Mouse (Mus musculus): ENCODE data around the gene Cyp4v3. TPM values are rescaled to one million over a fixed set of nuclear protein-coding genes. Genes with fewer than 3 reads are reported as not detected.
A peak's percentile ranks its signal among the peaks of the same experiment; 100 is the strongest.

The Cyp4v3 gene
- polyA plus RNA-seq, 1 experiment from 2014 or later: 1.7 TPM

DNA sequence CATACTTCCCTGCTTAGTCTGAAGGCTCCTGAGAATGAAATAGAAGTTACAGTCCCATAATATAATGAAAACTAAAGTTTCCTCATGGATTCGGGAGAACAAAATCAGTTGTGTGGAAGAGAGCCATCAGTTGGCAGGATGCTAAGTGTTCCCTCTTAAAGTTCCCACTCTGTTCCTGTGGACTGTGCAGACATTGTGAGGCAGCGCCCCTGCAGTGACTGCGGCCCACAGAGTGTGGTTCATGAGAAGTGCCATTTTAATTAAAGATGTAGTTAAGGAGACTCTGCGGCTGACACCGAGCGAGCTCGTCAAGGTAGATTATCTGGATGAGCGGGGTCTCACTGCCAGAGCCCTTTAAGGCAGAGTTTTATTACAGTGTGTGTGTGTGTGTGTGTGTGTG, 30.6 kb downstream of the Cyp4v3 start:
- no peaks in the 10 kb centered on the region for H3K4me1 ChIP-seq (ENCODE audit: control insufficient read depth, insufficient read depth, low read length)
- no peak overlapping the region for H3K4me3 ChIP-seq (replicated peaks; ENCODE audit: low read depth, low read length)
- no peaks in the 10 kb centered on the region for H3K27me3 ChIP-seq (ENCODE audit: control insufficient read depth, insufficient read depth, low read length)
- no peak overlapping the region for H3K9ac ChIP-seq (replicated peaks; ENCODE audit: low read length)
- WGBS: 50% methylated on average over 8 of the region's 8 CpGs
- peak; percentile 8 for DNase-seq
- no peaks in the 10 kb centered on the region for H3K9me3 ChIP-seq (ENCODE audit: control insufficient read depth, low read length)
- no peak overlapping the region for H3K27ac ChIP-seq (replicated peaks; ENCODE audit: low read depth, low read length)
- ATAC-seq (ENCODE audit: low FRiP score, low TSS enrichment): no peak
- no peaks in the 10 kb centered on the region for H3K36me3 ChIP-seq (ENCODE audit: control insufficient read depth, insufficient read depth, low read length)
- H3K4me2 ChIP-seq (ENCODE audit: low read length): no peak overlapping the region

GRCm38 (mm10) chr8:45295276-45295675, 37.7 kb downstream of the Cyp4v3 start:
- no peak overlapping the region for H3K4me2 ChIP-seq (ENCODE audit: low read length)
- 92% methylated on average over 6 of the region's 6 CpGs for WGBS
- no peak overlapping the region for H3K9ac ChIP-seq (replicated peaks; ENCODE audit: low read length)
- H3K9me3 ChIP-seq (ENCODE audit: control insufficient read depth, low read length): no peaks in the 10 kb centered on the region
- no peak overlapping the region for H3K27ac ChIP-seq (replicated peaks; ENCODE audit: low read depth, low read length)
- no peaks in the 10 kb centered on the region for H3K36me3 ChIP-seq (ENCODE audit: control insufficient read depth, insufficient read depth, low read length)
- DNase-seq (no peak), ATAC-seq (ENCODE audit: low FRiP score, low TSS enrichment) (no peak)
- no peaks in the 10 kb centered on the region for H3K27me3 ChIP-seq (ENCODE audit: control insufficient read depth, insufficient read depth, low read length)
- no peaks in the 10 kb centered on the region for H3K4me1 ChIP-seq (ENCODE audit: control insufficient read depth, insufficient read depth, low read length)
- H3K4me3 ChIP-seq (replicated peaks; ENCODE audit: low read depth, low read length): no peak overlapping the region

DNA sequence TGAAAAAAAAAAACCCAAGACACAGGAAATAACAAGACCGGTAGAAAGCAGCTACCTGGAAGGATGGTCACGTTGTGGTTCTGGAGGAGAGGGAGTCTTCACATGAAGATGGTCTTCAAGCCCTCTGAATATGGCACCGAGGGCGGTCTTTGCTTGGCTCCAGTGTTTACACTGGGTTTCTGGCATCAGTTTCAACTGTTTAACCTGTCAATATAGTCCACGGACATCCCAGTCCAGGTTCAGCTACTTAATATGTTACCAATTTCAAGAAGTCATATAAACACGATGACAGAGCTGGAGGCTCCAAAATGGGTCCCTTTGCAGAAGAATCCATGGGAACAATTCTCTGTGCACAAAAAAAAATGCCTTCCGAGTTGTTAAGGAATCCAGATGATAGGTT, 38.3 kb downstream of the Cyp4v3 start, which contains the start of gene Klkb1:
Gene Klkb1, minus strand, starts transcription at position 173 of the 400 bp plus-strand sequence.
- H3K9me3 ChIP-seq (ENCODE audit: control insufficient read depth, low read length): no peaks in the 10 kb centered on the region
- ATAC-seq (ENCODE audit: low FRiP score, low TSS enrichment) (no peak), DNase-seq (no peak)
- no peaks in the 10 kb centered on the region for H3K36me3 ChIP-seq (ENCODE audit: control insufficient read depth, insufficient read depth, low read length)
- whole genome bisulfite sequencing: 92% methylated on average over 7 of the region's 7 CpGs
- no peak within 1 kb of the TSS for H3K4me3 ChIP-seq (replicated peaks; ENCODE audit: low read depth, low read length)
- no peak within 1 kb of the TSS for H3K4me2 ChIP-seq (ENCODE audit: low read length)
- H3K4me1 ChIP-seq (ENCODE audit: control insufficient read depth, insufficient read depth, low read length): no peaks in the 10 kb centered on the region
- H3K27me3 ChIP-seq (ENCODE audit: control insufficient read depth, insufficient read depth, low read length): no peaks in the 10 kb centered on the region
- no peak within 1 kb of the TSS for H3K9ac ChIP-seq (replicated peaks; ENCODE audit: low read length)
- no peak within 1 kb of the TSS for H3K27ac ChIP-seq (replicated peaks; ENCODE audit: low read depth, low read length)

GRCm38 (mm10) chr8:45291790-45292189, 41.2 kb downstream of the Cyp4v3 start:
- Histone ChIP-seq H3K36me3 (ENCODE audit: control insufficient read depth, insufficient read depth, low read length) (no peaks in the 10 kb centered on the region), H3K9me3 (ENCODE audit: control insufficient read depth, low read length) (no peaks in the 10 kb centered on the region), H3K4me2 (ENCODE audit: low read length) (no peak overlapping the region), H3K27ac (replicated peaks; ENCODE audit: low read depth, low read length) (no peak overlapping the region), H3K4me3 (replicated peaks; ENCODE audit: low read depth, low read length) (no peak overlapping the region), H3K27me3 (ENCODE audit: control insufficient read depth, insufficient read depth, low read length) (no peaks in the 10 kb centered on the region), H3K4me1 (ENCODE audit: control insufficient read depth, insufficient read depth, low read length) (no peaks in the 10 kb centered on the region), H3K9ac (replicated peaks; ENCODE audit: low read length) (no peak overlapping the region)
- 80% methylated on average over 2 of the region's 2 CpGs for WGBS
- no peak for DNase-seq
- no peak for ATAC-seq (ENCODE audit: low FRiP score, low TSS enrichment)

GRCm38 (mm10) chr8:45281630-45282029, 51.4 kb downstream of the Cyp4v3 start:
- no peak overlapping the region for H3K9ac ChIP-seq (replicated peaks; ENCODE audit: low read length)
- ATAC-seq (ENCODE audit: low FRiP score, low TSS enrichment) (no peak), DNase-seq (no peak)
- H3K36me3 ChIP-seq (ENCODE audit: control insufficient read depth, insufficient read depth, low read length): no peaks in the 10 kb centered on the region
- H3K4me2 ChIP-seq (ENCODE audit: low read length): no peak overlapping the region
- no peak overlapping the region for H3K4me3 ChIP-seq (replicated peaks; ENCODE audit: low read depth, low read length)
- WGBS: 86% methylated on average over 8 of the region's 8 CpGs
- H3K9me3 ChIP-seq (ENCODE audit: control insufficient read depth, low read length): no peaks in the 10 kb centered on the region
- no peaks in the 10 kb centered on the region for H3K27me3 ChIP-seq (ENCODE audit: control insufficient read depth, insufficient read depth, low read length)
- H3K27ac ChIP-seq (replicated peaks; ENCODE audit: low read depth, low read length): no peak overlapping the region
- H3K4me1 ChIP-seq (ENCODE audit: control insufficient read depth, insufficient read depth, low read length): no peaks in the 10 kb centered on the region

GRCm38 (mm10) chr8:45277453-45277852, 55.6 kb downstream of the Cyp4v3 start:
- Histone ChIP-seq H3K27me3 (ENCODE audit: control insufficient read depth, insufficient read depth, low read length) (no peaks in the 10 kb centered on the region), H3K36me3 (ENCODE audit: control insufficient read depth, insufficient read depth, low read length) (no peaks in the 10 kb centered on the region), H3K4me2 (ENCODE audit: low read length) (no peak overlapping the region), H3K4me1 (ENCODE audit: control insufficient read depth, insufficient read depth, low read length) (no peaks in the 10 kb centered on the region), H3K27ac (replicated peaks; ENCODE audit: low read depth, low read length) (no peak overlapping the region), H3K9me3 (ENCODE audit: control insufficient read depth, low read length) (no peaks in the 10 kb centered on the region), H3K4me3 (replicated peaks; ENCODE audit: low read depth, low read length) (no peak overlapping the region), H3K9ac (replicated peaks; ENCODE audit: low read length) (no peak overlapping the region)
- no peak for ATAC-seq (ENCODE audit: low FRiP score, low TSS enrichment)
- DNase-seq: no peak
- 86% methylated on average over 3 of the region's 3 CpGs for WGBS

DNA sequence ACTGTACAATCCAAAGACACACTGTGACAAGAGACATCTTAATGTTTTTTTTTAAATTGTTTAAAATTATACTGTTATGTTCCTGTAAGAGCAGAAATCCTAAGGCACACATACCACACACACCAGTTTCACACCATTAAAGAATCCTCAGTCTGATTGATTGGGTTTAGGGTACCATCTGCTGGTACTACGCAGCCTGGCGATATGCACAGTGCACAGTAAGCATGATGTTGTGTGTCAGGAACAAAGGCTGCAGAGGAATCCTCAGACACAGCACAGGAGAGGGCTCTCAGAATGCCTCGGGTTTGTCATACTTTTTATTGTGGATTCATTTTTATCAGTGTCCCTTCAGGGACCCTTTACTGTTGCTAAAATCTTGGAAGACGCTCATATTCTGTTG, 58.7 kb downstream of the Cyp4v3 start:
- no peaks in the 10 kb centered on the region for H3K4me1 ChIP-seq (ENCODE audit: control insufficient read depth, insufficient read depth, low read length)
- ATAC-seq (ENCODE audit: low FRiP score, low TSS enrichment): no peak
- H3K36me3 ChIP-seq (ENCODE audit: control insufficient read depth, insufficient read depth, low read length): no peaks in the 10 kb centered on the region
- no peak overlapping the region for H3K4me3 ChIP-seq (replicated peaks; ENCODE audit: low read depth, low read length)
- 81% methylated on average over 4 of the region's 4 CpGs for WGBS
- H3K4me2 ChIP-seq (ENCODE audit: low read length): no peak overlapping the region
- no peak overlapping the region for H3K9ac ChIP-seq (replicated peaks; ENCODE audit: low read length)
- no peaks in the 10 kb centered on the region for H3K27me3 ChIP-seq (ENCODE audit: control insufficient read depth, insufficient read depth, low read length)
- no peak for DNase-seq
- no peak overlapping the region for H3K27ac ChIP-seq (replicated peaks; ENCODE audit: low read depth, low read length)
- no peaks in the 10 kb centered on the region for H3K9me3 ChIP-seq (ENCODE audit: control insufficient read depth, low read length)

DNA sequence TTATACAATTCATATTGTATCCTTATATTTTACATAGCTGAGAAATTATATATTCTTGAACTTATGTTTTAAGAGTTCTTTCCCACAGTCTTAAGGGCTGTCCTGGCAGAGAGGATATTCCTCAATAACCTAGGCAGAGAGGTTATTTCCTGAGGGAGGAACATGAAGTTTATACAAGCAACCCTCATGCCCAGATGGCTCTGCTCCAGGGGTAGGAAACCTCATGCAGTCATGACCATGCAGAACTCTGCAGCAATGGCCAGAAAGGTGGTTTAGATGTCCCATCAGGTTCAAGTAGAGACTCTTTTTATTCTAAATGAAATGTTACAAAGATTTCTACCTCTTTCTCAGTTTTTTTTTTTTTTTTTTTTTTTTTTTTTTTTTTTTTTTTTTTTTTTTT, 64.0 kb downstream of the Cyp4v3 start:
- H3K27ac ChIP-seq (replicated peaks; ENCODE audit: low read depth, low read length): no peak overlapping the region
- H3K4me3 ChIP-seq (replicated peaks; ENCODE audit: low read depth, low read length): no peak overlapping the region
- no peak for ATAC-seq (ENCODE audit: low FRiP score, low TSS enrichment)
- H3K36me3 ChIP-seq (ENCODE audit: control insufficient read depth, insufficient read depth, low read length): no peaks in the 10 kb centered on the region
- H3K4me1 ChIP-seq (ENCODE audit: control insufficient read depth, insufficient read depth, low read length): no peaks in the 10 kb centered on the region
- no peaks in the 10 kb centered on the region for H3K27me3 ChIP-seq (ENCODE audit: control insufficient read depth, insufficient read depth, low read length)
- no peak overlapping the region for H3K4me2 ChIP-seq (ENCODE audit: low read length)
- H3K9ac ChIP-seq (replicated peaks; ENCODE audit: low read length): no peak overlapping the region
- no peak for DNase-seq
- peaks cover 3% of the 10 kb centered on the region; the same call in 1 of the 2 replicates for H3K9me3 ChIP-seq (ENCODE audit: control insufficient read depth, low read length)

- Histone ChIP-seq H3K4me2 (ENCODE audit: low read length) (no peak overlapping the region), H3K9me3 (ENCODE audit: control insufficient read depth, low read length) (peaks cover 3% of the 10 kb centered on the region; the same call in 1 of the 2 replicates), H3K4me3 (replicated peaks; ENCODE audit: low read depth, low read length) (no peak overlapping the region), H3K27ac (replicated peaks; ENCODE audit: low read depth, low read length) (no peak overlapping the region), H3K4me1 (ENCODE audit: control insufficient read depth, insufficient read depth, low read length) (no peaks in the 10 kb centered on the region), H3K27me3 (ENCODE audit: control insufficient read depth, insufficient read depth, low read length) (no peaks in the 10 kb centered on the region), H3K36me3 (ENCODE audit: control insufficient read depth, insufficient read depth, low read length) (no peaks in the 10 kb centered on the region), H3K9ac (replicated peaks; ENCODE audit: low read length) (no peak overlapping the region)
- ATAC-seq (ENCODE audit: low FRiP score, low TSS enrichment) (no peak), DNase-seq (no peak)
Measured at GRCm38 (mm10) chr8:45268485-45268884, 64.5 kb downstream of the Cyp4v3 start.
